Mouse (Mus musculus) gastrocnemius, postnatal 4 days (tissue): ENCODE results near the gene Chchd5. TPM values are rescaled to one million over a fixed set of nuclear protein-coding genes. Genes with fewer than 3 reads are reported as not detected.

Source experiments
- DNase-seq, 2 experiments: peaks; one replicate each; pipeline ENCODE4 v3.0.0; 2021 to 2022; ENCODE audit warnings: low spot score in 2 of 2, mixed read lengths in 2 of 2
- long read RNA-seq, 2 experiments: library from polyadenylated mRNA; stranded (forward); transcript quantifications; one replicate each; pipeline ENCODE4 v2.0.0; 2021
- total RNA-seq, 2 experiments: library from RNA; stranded (reverse); gene quantifications; 2 replicates each; pipeline ENCODE4 v1.2.3; 2021

Gene Chchd5
- 10 to 100 TPM; 13.5 to 15.2 TPM for total RNA-seq
- long read RNA-seq, experiment 1, transcript Chchd5-201 (4 exons, 1,325 nt): major isoform, 18 of 21 reads
- long read RNA-seq, experiment 1, partial matches to known transcripts: 0 of 21 reads
- long read RNA-seq, experiment 1, other reads (novel, unspliced or antisense): 2 of 21 reads
- long read RNA-seq, experiment 2, transcript Chchd5-201 (4 exons, 1,325 nt): major isoform, 15 of 18 reads
- long read RNA-seq, experiment 2, partial matches to known transcripts: 0 of 18 reads
- long read RNA-seq, experiment 2, other reads (novel, unspliced or antisense): 1 of 18 reads

DNA sequence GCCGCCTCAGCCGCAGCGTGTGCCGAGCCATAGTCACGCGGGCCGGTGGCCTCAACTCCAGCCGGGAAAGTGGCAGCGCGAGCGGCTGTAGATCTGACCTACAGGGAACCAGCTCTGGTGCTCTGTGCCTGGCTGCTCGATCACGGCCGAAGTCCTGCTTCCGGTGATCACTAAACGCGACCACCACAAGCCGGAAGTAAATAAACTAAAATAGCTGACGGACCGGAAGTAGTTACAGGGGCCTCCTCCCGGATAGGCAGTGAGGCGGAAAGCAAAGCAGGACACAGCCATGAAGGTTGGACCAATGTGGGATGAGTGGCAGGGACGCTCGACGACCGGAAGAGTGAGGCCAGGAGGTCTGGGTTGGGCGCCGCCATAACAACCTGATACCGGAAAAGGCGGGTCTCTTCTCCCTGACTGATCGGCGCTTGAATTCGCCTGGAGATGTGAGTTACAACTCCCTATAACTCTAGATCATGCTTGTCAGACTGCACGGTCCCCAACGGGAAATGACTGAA lies at the start of gene Chchd5:
Gene Chchd5 (plus strand): TSS at position 289 of the 518 bp plus-strand sequence.
- DNase-seq: peak; percentile 68 to 87

DNA sequence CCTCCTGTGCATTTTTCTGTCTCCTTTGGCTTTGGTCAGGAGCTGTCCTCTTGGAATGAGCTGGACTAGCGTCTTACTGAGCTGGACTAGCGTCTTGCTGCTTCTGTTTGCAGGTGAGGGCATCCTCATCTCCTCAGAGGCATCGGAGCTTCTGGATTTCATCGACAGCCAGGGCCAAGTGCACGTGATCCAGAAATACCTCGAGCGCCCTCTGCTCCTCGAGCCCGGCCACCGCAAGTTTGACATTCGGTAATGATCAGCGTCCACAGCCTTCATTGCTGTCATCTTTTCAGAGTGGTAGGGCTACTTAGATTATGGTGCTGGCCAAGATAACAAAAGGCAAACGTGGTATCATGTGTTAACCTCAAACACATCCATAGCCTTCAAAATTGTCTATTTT lies 48.4 kb upstream of the Chchd5 start:
- no peak for DNase-seq

DNA sequence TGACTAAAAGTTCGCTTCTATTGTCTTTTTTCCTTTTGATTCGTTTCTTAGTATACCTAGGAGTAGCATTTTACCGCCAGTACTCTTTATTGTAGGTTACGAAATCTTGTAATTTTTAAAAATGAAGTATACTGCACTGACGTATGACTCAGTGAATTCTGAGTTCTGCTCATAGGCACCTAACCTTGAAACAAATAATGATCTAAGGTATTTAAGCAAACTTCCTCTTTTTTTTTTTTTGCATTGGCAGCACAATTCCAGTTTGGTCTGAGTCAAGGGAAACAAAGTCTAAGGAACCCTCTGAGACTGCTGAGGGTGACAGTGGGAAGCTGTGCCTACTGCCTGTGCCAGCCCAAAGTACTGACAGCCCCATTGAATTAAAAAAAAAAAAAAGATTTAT lies 46.0 kb upstream of the Chchd5 start:
- no peak for DNase-seq

DNA sequence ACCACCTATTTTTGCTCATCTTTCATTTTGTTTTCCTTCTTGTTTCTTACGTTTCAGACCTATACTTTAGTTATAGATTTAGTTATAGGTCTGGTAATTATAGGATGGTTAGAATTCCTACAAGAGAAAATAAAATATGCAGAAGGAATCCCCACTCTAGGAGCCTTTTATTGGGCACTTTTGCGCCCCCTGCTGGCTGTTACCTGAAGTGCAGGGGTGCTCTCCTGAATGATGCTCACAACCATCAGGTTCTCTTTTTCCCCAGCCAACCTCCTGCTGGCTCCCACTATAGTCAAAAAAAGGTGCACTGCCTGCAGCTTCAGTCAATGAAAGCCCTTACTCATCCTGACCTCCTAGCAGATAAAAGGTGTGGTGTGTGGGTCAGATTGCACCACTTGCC lies 44.5 kb upstream of the Chchd5 start:
- DNase-seq: no peak

DNA sequence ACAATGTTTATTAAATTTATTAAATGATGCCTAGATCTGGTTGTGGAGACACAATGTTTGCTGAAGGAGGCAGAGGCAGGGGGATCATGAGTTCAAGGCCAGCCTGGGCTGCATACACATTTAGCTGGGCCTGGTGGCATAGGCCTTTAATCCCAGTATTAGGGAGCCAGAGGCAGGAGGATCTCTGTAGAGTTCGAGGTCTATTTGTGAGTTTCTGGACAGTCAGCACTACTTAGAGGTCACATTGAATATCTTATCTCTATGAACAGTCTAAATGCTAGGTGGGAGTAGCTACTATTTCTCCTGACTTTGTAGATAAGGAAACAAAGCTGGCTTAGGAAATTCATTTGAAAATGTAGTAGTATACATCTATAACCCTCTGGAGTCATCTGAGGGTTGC lies 42.0 kb upstream of the Chchd5 start:
- no peak for DNase-seq

DNA sequence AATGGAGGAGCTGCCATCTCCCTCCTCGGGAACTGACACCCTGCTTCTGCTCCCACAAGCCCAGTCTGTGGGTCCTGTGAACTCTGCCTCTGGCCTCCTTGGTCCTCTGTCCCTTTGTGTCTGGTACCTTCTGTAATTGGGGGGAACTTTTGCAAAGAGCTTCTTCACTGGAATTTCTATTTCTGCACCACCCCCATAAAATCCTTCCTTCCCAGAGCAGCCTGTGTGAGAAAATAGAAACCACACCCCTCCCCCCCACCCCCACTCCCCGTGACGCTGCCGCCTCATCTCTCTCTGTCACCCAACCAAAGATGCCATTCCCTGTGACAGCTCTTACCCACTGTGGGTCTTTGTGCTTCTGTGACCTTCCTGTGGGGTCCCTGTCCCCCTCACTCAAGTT lies 39.1 kb upstream of the Chchd5 start:
- DNase-seq: no peak

DNA sequence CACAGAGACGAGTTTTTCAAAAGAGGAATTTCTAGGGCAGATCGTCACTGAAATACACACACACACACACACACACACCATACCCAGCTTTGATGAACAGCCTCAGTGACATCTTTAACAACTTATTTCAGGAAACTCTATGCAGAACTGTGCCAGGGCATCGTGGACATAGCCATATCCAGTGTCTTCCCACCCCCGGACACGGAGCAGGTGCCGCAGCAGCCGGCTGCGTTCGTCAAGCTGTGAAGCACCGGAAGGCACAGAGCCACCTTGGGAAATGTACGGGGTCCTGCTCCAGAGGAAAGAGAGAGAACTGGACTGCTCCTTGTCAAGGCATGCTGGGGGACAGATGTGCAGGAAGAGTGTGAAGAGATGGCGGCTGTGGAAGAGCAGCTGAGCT lies 36.7 kb upstream of the Chchd5 start:
- no peak for DNase-seq

DNA sequence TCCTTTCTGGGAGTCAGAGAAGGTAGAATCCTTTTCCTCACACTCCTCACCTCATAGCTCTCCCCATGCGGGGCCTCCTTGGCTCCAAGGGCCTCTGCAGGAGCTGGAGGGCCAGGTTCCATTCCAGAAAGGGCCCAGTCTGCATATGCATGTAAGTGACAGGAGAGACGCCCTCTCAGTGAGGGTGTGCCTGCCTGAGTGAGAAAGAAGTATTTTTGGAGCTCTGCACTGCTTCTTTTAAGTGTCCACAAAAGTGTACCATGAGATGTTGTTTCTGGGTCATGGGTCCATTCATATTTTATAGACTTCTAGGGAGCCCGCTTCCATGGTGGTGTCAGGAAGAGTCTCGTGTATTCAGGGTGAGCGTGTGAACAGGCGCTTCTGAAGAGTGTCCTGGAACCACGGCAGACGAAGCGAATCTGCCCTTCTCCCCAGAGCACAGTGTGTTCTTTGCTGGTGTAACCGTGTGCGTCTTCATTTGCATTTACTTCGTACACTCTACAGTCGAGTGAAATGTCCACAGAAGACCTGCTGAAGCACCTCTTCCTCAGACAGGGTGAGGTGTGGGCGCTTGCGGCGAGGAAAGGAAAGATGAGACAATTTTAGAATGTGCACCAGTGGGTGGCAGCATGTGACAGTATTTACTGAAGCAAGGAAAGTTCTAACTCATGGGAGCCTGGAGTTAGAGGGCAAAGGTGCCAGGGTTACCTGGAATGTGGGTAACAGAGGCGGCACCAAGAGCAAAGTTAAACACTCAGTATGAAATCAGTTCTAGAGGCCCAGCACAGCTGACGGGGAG lies 35.4 kb upstream of the Chchd5 start:
- no peak for DNase-seq

DNA sequence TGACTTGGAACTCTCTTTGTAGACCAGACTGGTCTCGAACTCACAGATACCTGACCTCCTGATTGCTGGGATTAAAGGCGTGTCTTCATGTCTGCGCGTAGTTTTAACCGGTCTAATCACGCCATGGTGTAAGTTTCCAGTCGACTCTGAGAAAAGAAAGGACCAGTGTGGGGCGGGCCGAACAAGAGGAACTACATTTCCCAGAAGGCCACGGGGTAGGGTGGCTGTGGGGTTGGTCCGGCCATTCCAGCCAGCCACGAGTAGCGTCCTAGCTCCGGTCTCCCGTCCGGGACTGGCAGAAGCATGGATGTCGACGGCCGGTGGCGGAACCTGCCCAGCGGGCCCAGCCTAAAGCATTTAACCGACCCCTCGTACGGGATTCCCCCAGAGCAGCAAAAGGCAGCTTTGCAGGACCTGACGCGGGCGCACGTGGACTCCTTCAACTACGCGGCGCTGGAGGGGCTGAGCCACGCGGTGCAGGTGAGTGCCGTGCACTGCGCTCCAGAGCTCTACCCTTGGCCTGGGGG lies 28.7 kb upstream of the Chchd5 start, which contains the start of gene Polr1b:
Gene Polr1b (plus strand): TSS at position 212 of the 527 bp plus-strand sequence.
- peak; percentile 70 to 88 for DNase-seq

DNA sequence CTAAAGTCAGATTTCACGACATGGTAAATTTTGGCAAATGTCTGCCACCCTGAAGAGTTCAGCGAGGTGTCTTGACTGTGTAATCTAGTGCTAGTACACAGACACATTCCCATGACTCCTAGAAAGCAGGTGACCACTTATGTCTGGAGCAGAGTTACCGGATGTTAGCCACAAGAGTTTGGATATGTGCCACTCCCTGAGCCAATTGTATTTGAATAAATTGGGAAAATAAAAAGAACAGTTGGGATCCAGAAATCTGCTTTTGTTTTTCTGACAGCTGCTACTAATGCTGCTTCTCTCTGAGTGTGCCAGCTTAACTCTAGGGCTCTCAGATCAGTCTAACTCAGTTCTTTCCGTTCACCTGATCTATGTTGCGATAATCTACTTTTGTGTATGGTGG lies 16.6 kb upstream of the Chchd5 start:
- DNase-seq: no peak

DNA sequence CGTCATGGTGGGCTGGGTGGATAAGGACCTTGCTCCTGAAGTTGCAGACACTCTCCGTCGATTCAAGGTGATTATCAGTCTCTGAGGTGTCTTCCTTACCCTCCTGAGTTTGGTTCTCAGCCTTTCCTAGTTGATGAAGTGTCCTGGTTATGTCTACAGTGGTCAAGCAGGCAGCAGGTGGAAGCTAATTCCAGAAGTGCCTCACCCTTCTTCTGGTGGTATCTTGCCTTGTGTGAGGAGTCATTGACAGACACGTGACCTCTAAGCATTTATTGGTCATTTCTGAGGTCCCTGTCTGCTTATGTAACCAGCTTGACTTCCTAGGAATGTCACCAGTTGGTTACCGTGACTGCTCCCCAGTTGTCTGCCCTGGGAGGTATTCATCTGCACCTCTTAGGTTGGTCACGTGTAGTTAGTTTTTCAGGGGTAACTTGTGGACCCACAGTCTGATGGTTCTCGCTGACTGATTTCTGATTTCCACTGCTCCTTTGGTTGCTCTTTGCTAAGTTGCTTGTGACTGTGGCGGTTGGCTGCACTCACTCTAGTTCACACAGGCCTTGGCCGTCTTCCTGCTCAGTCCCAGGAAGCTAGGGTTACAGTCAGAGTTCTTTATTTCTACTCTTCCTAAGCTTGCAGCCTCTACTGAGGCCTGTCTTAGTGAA lies 13.7 kb upstream of the Chchd5 start:
- no peak for DNase-seq

DNA sequence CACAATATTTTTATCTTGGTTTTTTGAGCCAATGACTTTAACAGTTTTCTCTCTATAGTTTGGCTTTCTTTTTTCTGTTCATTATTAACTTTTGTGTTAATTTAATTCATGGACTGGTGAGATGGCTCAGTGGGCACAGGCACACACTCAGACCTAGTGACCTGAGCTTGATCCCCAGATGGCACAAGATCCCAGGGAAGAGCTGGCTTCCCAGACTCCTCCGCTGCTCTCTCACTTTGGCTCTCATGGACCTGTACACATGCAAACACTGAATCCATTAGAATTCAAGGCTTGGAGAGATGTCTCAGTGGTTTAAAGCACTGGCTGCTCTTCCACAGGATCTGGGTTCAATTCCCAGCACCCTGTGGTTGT lies 13.1 kb upstream of the Chchd5 start:
- no peak for DNase-seq

DNA sequence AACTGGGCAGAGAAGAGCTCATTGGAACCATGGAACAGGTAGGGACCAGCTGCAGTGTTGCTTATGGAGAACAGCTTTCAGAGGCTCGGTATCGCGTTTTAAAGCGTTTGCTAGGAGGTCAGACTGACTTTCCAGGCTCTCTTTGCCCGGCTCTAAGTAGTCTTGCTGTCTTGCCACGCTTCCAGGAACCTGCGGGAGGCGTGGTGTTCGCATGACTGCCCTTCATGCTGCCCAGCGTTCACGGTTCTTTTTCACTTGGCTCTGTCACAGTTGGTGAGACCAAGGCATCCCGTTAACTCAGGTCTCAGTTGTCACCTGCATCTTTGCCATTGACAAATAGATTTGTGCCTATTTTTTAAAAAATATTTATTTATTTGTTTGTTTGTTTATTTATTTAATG lies 11.4 kb upstream of the Chchd5 start:
- DNase-seq: no peak

DNA sequence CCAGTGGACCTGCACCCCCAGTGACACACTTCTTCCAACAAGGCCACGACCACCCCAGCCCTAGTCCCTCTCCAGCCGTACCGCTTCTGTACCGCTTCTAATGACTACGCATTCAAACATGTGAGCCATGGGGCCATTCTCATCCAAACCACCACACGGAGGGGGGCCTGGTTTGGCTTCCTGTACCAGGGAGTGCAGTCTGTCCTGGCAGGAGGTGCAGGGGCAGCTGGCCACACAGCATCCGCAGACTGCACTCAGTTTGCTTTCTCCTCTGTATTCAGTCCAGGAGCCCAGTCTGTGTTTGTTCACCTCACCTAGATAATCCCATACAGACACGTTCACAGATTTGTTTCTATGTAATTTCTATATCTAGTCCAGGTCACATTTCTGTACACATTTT lies 7.5 kb upstream of the Chchd5 start:
- DNase-seq: no peak

DNA sequence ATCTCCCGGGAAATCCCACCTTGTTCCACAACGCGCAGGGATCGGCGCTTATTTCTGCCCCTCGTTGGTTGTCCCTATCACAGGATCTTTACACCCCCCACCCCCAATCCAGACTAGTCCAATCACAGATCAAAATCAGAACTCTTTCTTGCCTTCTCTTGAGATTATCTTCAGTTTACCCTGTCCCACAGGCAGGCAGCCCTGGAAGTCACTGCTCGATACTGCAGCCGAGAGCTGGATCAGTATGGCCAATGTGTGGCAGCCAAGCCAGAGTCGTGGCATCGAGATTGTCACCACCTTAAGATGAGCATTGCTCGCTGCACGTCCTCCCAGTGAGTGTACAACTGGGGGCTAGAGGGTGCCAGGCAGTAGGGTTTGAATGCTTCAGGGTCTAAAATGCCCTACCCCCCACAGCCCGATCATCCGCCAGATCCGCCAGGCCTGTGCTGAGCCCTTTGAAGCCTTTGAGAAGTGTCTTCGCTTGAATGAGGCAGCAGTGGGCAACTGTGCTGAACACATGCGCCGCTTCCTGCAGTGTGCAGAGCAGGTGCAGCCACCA lies 566 bp downstream of the Chchd5 start:
- peak in 1 of 2 experiments; percentile 19 for DNase-seq

DNA sequence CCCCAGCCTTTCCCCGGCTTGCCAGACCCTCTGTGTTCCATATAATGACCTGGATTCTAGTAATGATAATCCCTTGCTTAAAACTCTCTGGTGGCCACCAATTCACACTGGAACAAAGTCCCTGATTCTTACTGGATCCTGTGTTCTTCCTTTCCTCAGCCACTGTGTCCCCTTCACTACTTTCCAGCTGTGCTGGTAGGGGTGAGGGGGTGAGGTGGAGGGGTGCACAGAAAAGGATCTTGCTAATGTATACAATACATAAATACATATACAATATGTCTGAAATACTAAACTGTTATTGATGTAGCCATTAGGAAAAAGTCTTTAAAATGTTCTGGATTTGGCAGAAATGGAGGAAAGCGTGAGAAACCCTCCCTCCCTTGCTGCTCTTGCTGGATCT lies 1.3 kb downstream of the Chchd5 start:
- DNase-seq: no peak

DNA sequence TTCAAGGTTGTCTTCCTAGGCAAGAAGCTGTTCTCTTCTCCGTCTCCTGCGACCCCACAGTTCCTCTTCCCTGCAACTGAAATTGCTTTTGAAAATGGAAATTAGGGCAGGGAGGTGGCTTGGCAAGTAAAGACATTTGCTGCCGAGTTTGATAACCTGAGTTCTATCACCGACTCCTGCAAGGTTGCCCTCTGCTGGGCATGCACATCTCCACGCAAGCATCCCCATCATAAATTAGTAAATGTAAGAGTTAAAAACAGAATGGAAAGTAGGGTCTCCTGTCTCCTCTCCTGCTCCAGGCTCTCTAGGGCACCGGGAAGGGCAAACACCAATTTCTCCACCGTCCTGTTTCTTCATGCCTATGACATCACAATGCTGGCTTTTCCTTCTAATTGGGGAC lies 2.7 kb downstream of the Chchd5 start:
- DNase-seq: no peak

DNA sequence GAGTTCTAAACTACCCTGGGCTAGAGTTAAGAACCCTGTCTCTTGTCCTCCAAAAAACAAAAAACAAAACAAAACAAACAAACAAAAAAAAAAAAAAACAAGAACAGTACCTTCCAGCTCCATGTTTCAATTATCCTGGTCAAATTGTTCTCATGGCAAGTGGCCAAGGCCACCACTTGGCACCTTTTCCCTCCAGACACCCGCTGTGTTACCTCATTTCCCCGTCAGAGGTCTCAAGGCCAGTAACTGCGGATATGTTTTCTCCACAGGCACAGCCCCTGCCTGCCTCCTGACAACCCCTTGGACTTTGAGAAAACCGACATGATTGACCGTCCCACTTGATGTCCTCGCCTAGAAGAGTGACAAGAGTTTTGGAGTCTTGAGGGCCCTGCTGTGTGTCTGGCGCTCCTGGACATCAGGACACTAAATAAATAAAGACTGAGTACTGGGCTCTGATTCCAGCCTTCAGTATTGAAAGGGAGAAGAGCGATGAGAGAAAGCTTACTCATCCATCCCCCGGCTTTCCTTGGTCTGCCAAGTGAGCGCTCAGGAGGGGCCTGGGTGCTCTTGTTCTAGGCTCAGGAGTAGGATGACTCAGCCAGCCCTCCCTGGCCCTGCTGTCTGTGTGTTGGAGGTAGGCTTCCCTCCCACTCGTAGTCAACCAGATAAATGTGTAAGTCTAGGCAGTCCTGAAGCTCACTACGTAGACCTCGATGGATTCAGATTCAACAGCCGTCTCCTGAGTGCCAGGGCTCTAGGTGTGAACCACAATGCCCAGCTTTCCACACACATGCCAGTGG lies 3.7 kb downstream of the Chchd5 start:
- DNase-seq: no peak

DNA sequence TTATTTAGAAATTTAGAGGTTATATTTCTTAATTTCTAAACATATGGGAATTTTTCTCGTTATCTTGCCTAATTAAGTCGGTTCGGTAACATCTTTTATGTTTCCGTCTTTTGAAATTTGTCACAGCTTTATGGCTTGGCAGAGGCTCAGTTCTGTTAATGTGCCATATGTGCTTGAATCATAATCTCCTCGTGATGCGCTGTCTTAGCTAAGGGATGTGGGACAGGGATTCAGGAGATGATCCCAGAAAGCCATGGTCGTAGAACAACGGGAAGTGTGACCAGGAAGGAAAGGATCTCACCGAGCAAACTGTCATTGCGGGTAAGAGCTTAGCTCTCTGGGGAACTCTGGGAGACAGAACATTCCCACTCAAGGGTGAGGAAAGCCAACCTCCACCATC lies 10.4 kb downstream of the Chchd5 start:
- DNase-seq: no peak

DNA sequence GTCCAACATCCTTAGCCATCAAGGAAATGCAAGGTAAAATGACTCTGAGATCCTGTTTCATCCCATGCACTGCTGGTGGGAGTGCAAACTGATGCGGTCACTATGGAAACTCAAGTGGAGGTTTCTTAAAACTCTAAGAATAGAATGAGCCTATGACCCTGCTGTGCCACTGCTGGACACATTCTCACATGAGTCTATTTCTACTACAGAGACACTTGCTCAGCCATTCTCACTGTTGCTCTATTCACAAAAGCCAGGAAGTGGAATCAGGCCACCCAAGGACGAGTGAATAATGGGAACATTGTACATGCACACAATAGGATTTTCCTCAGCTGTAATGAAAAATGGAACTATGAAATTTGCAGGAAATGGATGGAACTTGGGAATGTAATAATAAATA lies 19.3 kb downstream of the Chchd5 start:
- DNase-seq: no peak

DNA sequence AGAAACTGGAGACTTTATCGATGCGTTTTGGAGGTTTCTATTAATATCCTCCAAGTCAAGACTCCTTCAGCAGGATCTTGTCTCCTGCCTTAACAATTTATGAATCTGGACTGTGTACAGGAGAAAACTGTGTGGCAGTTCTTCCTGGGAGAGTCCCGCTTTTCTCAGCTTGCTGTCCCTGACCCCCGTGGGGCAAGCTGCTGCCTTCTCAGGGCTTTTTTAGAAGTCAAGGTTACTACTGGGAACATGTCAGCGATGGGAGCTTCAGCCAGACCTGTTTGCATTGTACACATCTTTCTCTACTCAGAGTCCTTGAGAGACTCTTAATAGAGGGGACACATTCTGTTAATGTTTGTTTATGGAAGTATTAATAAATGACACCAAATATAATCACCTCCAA lies 20.9 kb downstream of the Chchd5 start:
- no peak for DNase-seq
